Mouse (Mus musculus) stomach, postnatal 0 days (tissue): ENCODE measurements around the gene Cend1.

Experiments
- CTCF ChIP-seq: IDR thresholded peaks from 2 replicates; pipeline ENCODE4 v1.5.1; 2016; ENCODE audit warnings: antibody characterized with exemption, low read depth, mild to moderate bottlenecking, moderate library complexity
- EP300 ChIP-seq: optimal IDR thresholded peaks from 2 replicates; pipeline ENCODE3; 2016; ENCODE audit warnings: antibody characterized with exemption

DNA sequence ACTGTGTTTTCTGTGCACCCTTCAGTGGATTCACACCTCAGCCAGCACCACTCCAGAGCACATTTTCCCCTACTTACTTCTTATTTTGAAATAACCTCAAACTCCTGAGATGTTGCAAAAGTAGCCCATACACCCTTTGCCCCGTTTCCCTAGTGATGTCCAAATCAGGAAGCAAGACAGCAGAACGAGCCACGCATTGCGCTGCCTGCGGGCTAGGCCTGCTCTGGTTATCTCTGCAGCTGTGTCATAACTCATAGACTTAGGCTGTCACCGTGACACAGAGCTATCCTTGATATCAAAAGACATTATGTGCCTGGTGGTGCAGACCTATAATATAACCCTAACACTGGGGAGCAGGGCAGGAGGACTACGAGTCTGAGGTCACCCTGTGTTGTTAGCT lies 35.1 kb downstream of the Cend1 start:
- TF ChIP-seq CTCF, result no peak
- no peak for TF ChIP-seq EP300
